Mouse (Mus musculus) cerebral cortex, adult 2 months (tissue): ENCODE data around the gene Gtf3a.

Experiments used
- WGBS: fragments of 180-500 bp; shearing (Covaris S2); methylation state at CpG from one replicate; pipeline ENCODE4 v1.1.7; 2018; 5-methylcytosine and 5-hydroxymethylcytosine counted together

Gene Gtf3a

DNA sequence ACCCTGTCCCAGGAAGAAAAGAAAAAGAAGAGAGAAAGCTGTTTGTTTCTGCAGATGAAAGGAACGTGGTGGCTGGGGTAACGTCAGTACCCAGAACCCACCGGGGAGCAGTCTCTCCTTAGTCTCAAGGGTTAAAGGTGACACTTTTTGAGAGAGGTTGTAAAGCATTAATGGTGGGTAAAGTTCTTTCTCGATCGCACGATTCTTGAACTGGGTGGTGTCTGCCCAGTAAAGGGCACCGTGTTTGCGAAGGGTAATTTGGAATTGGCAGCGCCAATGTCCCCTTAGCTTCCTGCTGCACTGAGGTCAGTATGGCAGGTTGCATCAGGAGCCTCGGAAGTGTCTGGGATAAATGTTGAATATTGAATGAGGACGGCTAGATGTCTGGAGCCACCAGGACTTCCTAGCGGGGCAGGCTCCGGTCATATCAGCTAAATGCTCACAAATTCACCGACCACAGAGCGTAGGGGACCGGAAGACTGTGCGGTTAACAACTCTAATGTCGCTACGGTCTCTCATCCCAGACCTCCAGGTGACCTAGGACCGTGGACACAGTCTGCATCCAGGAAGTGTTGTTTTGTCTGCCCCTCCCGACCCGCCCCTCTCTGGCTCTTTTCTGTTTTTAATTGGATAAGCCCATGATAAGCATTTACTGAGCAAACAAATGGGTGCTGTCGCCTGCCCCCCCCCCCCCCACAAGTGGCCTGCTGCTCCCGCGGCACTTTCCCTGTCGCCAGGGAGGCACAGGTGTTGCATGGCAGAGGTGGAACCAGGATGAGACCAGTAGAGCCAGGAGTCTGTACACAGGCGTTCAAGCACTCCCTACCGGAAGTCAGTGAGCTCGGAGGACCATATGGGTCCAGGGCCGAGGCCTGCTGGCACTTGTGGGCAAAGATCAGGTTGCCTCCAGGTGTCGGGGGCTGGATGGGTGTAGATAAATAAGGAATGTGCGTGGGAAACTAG, 10.6 kb upstream of the Gtf3a start:
- 88% methylated on average over 32 of the region's 32 CpGs for WGBS

GRCm38 (mm10) chr5:146939109-146939796, 9.2 kb upstream of the Gtf3a start:
- 46% methylated on average over 16 of the region's 16 CpGs for WGBS

DNA sequence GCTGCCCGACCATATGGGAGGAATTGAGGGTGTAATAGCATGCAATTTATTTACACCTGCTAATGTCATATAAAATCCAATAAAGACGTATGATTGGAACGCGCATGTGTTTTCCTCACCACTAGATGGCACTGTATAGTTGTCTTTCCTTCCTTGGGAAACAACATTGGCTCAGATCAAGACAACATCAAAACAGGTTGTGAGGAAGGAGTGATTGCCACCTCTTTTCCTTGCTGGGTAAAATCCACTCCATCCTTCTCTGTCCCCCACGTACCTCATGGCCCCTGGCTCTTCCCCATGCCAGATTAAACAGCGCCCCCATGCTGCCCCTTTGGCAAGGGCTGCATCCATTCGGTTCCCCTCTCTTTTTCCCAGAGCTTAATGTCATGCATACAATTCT, 8.2 kb upstream of the Gtf3a start:
- WGBS: 13% methylated on average over 7 of the region's 7 CpGs

DNA sequence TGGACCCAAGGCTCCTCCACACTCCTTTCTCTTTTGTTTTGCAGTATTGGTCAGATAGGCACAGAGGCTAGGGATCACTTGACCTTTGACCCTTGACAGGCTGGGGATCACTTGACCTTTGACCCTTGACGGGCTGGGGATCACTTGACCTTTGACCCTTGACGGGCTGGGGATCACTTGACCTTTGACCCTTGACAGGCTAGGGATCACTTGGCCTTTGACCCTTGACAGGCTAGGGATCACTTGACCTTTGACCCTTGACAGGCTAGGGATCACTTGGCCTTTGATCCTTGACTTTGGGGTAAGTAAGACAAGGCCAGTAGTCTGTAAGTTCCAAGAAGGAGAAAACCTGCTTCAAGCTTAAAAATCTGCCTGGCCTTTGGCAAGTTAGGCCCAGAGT, 6.5 kb upstream of the Gtf3a start:
- 59% methylated on average over 2 of the region's 2 CpGs for WGBS

GRCm38 (mm10) chr5:146942965-146943364, 5.5 kb upstream of the Gtf3a start:
- WGBS: 84% methylated on average over 15 of the region's 15 CpGs

GRCm38 (mm10) chr5:146944568-146944967, 3.9 kb upstream of the Gtf3a start:
- WGBS: 95% methylated on average over 2 of the region's 2 CpGs

DNA sequence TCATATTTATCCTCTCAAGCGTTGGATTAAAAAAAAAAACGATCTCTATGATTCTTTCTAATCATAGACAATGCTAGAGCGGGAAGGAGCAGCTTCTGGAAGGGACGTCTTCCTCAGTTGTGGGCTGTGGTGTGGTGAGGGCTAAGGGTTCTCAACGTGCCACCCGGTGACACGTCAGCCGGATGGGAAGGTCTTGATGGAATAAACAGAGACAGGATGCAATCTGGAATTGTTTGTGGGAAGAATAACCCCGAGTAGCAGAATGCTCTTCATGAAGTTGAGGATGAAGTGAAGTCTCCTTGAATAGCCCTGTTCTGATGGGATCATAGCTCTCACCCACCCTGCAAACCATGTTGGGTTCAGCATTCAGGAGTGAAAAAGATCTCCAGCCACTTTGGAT, 1.8 kb upstream of the Gtf3a start:
- WGBS: 91% methylated on average over 9 of the region's 9 CpGs

DNA sequence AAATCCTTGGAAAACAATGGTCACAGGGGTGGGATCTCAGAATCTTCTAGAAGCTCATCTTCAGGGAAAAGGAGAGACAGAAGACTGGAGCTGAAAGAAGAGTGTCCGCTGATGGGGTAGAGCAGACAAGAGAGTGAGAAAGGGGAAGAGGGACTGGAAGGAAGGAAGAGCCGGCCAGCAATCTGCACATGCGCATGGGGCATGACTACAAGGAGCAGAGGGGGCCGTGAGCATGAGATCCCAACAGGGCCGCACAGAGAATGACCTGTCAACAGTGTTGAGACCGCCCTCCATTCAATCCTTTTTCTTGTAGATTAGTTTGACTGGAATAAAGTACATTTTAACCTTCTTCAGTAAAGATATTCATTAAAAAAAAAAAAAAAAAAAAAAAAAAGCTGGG, 960 bp upstream of the Gtf3a start:
- WGBS: 86% methylated on average over 6 of the region's 6 CpGs

GRCm38 (mm10) chr5:146948041-146948507, 383 bp upstream of the Gtf3a start:
- WGBS: 4% methylated on average over 10 of the region's 10 CpGs

DNA sequence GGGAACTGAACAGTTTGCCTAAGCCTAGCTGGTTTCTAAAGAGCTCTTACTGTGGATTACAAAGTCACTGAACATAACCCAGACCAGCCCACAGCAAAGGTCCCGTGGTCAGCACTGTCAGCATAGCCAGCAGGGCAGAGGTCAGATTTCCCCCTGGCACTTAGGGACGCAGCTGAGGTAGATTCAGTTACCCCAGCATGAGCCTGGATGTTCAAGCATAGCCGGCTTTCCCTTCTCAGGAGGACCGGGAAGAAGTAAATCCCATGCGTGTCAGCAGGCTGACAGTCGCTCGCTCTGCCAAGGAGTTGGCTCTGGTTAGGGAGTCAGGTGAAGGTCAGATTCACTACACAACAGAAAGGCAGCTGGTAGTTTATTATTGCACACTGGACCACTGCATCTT, 6.1 kb downstream of the Gtf3a start:
- WGBS: 92% methylated on average over 7 of the region's 7 CpGs

DNA sequence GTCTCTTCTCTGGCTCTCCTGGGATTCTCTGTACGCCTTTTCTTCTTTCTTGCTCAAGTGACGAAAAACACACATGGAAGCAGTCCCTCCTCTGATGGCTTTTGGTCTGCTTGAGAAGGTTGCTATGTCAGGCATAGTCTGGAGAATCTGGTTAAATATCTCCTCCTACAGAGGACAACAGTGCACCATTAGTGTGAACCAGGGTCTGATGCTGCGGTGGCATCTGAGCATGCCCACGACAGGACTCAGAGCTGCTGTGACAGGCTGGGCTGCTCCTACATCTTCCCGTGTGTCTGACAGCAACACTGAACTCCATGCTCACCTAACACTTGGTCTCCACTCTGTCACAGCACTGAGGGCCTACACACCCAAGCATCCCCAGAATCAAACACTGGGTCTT, 7.2 kb downstream of the Gtf3a start:
- 84% methylated on average over 5 of the region's 5 CpGs for WGBS

- WGBS: 72% methylated on average over 18 of the region's 18 CpGs
Measured at GRCm38 (mm10) chr5:146956678-146957077, 8.2 kb downstream of the Gtf3a start.

DNA sequence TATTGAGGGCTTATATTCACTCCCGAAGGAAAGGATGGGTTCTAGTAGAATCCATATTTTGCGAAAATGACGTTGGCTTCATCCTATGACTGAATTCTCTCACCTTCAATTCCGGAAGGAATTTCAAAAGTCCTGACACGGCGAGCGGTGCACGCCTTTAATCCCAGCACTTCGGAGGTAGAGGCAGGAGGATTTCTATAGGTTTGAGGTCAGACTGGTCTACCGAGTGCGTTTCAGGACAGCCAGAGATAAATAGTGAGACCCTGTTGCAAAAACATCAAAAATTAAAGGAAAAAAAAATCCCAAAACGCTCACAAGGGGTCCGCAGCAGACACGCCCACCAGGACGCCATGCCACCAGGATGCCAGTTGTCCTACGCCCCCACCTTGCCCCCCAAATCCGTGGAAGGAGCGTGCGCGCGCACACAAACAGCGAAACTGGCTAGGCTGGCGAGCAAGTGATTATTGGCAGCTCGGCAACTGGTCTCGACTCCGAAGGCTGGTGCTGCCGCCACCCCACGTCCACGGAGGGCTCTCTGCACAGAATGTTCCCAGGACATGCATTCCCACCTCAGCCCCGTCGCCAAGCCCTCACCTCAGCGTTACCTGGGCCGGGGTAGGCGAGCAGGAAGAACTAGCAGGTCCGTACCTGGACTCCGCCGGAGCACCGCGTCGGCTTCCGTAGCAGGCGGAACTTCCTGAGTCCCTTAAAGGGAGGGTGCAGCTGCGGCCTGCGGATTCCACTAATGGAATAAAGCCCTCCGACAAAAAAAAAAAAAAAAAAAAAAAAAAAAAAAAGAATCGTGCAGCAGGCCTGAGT, 14.9 kb downstream of the Gtf3a start, which contains the start of gene Mtif3:
TSS of gene Mtif3 (minus strand) at position 683 of the 819 bp plus-strand sequence.
- WGBS: under 1% methylated on average over 46 of the region's 46 CpGs

GRCm38 (mm10) chr5:146963937-146964278, 15.5 kb downstream of the Gtf3a start:
- WGBS: 51% methylated on average over 8 of the region's 8 CpGs

GRCm38 (mm10) chr5:146968695-146969393, 20.4 kb downstream of the Gtf3a start:
- WGBS: 60% methylated on average over 13 of the region's 13 CpGs

GRCm38 (mm10) chr5:146971776-146972561, 23.5 kb downstream of the Gtf3a start:
- 66% methylated on average over 10 of the region's 10 CpGs for WGBS

DNA sequence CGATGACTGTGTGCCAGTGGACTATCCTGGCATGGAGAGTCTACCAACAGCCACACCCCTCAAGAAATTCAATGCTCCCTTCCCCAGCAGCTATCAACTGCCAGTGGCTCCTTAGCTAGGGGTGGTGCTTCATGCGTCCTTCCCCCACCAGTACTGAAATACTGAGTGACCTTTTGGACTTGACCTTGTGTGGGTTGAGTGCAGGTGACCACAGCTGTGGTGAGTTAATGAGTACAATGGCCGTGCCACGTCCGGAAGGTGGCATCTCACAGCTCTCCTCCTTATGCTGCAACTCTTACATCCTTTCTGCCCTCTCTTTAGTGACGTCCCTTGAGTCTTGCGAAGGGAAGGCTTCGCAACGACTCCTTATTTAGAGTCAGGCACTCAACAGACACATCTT, 24.9 kb downstream of the Gtf3a start:
- WGBS: 94% methylated on average over 9 of the region's 9 CpGs

DNA sequence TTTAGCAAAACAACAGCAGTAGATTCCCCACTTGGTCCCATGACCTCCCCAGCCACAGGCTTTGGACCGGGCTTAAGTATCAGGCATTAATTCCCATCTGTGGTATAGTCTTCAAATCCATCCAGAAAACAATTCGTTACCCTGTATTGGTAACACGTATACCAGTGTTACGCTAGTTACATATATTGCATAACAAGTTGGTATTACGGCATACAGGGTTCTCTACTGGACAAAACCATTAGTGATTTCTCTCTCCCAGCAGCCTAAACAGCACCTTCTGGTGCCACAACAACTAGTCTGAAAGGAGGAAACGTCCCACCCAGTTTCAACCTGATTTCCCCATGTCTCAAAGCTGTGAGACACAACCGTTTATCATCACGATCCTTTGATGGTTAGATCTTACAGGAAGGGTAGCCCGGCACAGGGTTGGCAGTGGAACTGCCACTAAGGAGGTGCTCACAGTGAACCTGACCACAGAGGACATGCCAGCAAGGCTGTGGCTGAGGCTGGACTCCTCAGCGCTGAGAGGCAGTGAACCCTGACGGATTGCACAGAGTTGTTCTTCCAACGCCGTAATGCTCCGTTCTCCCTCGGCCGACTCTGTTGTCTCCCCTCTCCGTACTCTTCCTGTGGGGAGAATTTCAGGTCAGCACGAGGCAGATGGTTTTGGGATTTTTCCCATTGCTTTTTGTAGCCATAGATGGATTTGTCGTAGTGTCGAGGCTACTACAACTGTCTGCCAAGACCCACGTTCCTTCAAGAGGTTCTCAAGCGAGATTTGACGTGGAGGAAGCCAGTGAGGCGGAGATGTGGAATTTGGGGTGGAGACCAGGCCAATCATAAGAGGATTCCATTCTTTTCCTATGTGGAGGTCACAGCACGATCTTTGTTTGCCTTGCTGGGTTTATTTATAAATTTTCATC, 25.7 kb downstream of the Gtf3a start:
- 75% methylated on average over 25 of the region's 25 CpGs for WGBS

- WGBS: 41% methylated on average over 13 of the region's 13 CpGs
Measured at GRCm38 (mm10) chr5:146974781-146975123, 26.3 kb downstream of the Gtf3a start.

GRCm38 (mm10) chr5:146981376-146981775, 32.9 kb downstream of the Gtf3a start:
- WGBS: 88% methylated on average over 6 of the region's 6 CpGs
